Mouse (Mus musculus): ENCODE measurements around the gene Gna15. TPM values are rescaled to one million over a fixed set of nuclear protein-coding genes. Genes with fewer than 3 reads are reported as not detected.

Gene Gna15
- polyA plus RNA-seq, 1 experiment, result 0.16 TPM

GRCm38 (mm10) chr10:81488081-81488480 is 35.9 kb downstream of the Gna15 start:
- Histone ChIP-seq H3K79me2 (ENCODE audit: control insufficient read depth, insufficient read depth) (peaks cover 2% of the 10 kb centered on the region), H3K36me3 (ENCODE audit: control insufficient read depth, insufficient read depth) (peaks cover 61% of the 10 kb centered on the region), H3K27me3 (ENCODE audit: control insufficient read depth, insufficient read depth, insufficient read length) (no peaks in the 10 kb centered on the region), H3K4me3 (ENCODE audit: insufficient read depth, poor library complexity, severe bottlenecking) (no peak overlapping the region), H3K79me3 (ENCODE audit: low read depth) (peaks cover 1% of the 10 kb centered on the region), H3ac (ENCODE audit: control insufficient read depth, insufficient read length, low read depth) (no peak overlapping the region)
- TF ChIP-seq MYOG (IDR thresholded peaks at IDR 0.05; ENCODE audit: control insufficient read depth, extremely low read depth, insufficient read length) (no peak), MAX (IDR thresholded peaks at IDR 0.05) (no peak), FOSL1 (IDR thresholded peaks at IDR 0.05; ENCODE audit: insufficient read depth, low read length, poor library complexity, severe bottlenecking) (no peak), MYOD1 (IDR thresholded peaks at IDR 0.05; ENCODE audit: control insufficient read depth, insufficient read length, low read depth) (no peak), CEBPB (IDR thresholded peaks at IDR 0.05; ENCODE audit: low read depth) (no peak), USF1 (IDR thresholded peaks at IDR 0.05; ENCODE audit: low read depth) (no peak), CTCF (IDR thresholded peaks at IDR 0.05; ENCODE audit: control insufficient read depth, insufficient read depth, insufficient read length) (no peak)

- TF ChIP-seq FOSL1 (IDR thresholded peaks at IDR 0.05; ENCODE audit: insufficient read depth, low read length, poor library complexity, severe bottlenecking), result no peak
- no peak for TF ChIP-seq MAX (IDR thresholded peaks at IDR 0.05)
- TF ChIP-seq MYOD1 (IDR thresholded peaks at IDR 0.05; ENCODE audit: control insufficient read depth, insufficient read length, low read depth), result peak; percentile 26
- Histone ChIP-seq H3K4me3 (ENCODE audit: insufficient read depth, poor library complexity, severe bottlenecking) (no peak overlapping the region), H3K79me2 (ENCODE audit: control insufficient read depth, insufficient read depth) (no peaks in the 10 kb centered on the region)
Observed at GRCm38 (mm10) chr10:81486496-81486895, 37.5 kb downstream of the Gna15 start.

GRCm38 (mm10) chr10:81485479-81486018 is 38.5 kb downstream of the Gna15 start:
- no peak overlapping the region for H3ac ChIP-seq (ENCODE audit: control insufficient read depth, insufficient read length, low read depth)
- peaks cover 39% of the 10 kb centered on the region for H3K36me3 ChIP-seq (ENCODE audit: control insufficient read depth, insufficient read depth)
- no peak overlapping the region for H3K4me3 ChIP-seq (ENCODE audit: insufficient read depth, poor library complexity, severe bottlenecking)
- TF ChIP-seq CTCF (IDR thresholded peaks at IDR 0.05; ENCODE audit: control insufficient read depth, insufficient read depth, insufficient read length), result no peak
- no peak for TF ChIP-seq CEBPB (IDR thresholded peaks at IDR 0.05; ENCODE audit: low read depth)
- no peak for TF ChIP-seq MYOG (IDR thresholded peaks at IDR 0.05; ENCODE audit: control insufficient read depth, extremely low read depth, insufficient read length)
- no peak for TF ChIP-seq USF1 (IDR thresholded peaks at IDR 0.05; ENCODE audit: low read depth)
- no peak for TF ChIP-seq MAX (IDR thresholded peaks at IDR 0.05)
- no peak for TF ChIP-seq MYOD1 (IDR thresholded peaks at IDR 0.05; ENCODE audit: control insufficient read depth, insufficient read length, low read depth)
- no peak for TF ChIP-seq FOSL1 (IDR thresholded peaks at IDR 0.05; ENCODE audit: insufficient read depth, low read length, poor library complexity, severe bottlenecking)
- no peaks in the 10 kb centered on the region for H3K79me3 ChIP-seq (ENCODE audit: low read depth)
- peaks cover 17% of the 10 kb centered on the region for H3K27me3 ChIP-seq (ENCODE audit: control insufficient read depth, insufficient read depth, insufficient read length)
- H3K79me2 ChIP-seq (ENCODE audit: control insufficient read depth, insufficient read depth), result no peaks in the 10 kb centered on the region

More at GRCm38 (mm10) chr10:81486496-81486895, 37.5 kb downstream of the Gna15 start:
- no peaks in the 10 kb centered on the region for H3K79me3 ChIP-seq (ENCODE audit: low read depth)
- H3K27me3 ChIP-seq (ENCODE audit: control insufficient read depth, insufficient read depth, insufficient read length), result peaks cover 9% of the 10 kb centered on the region
- no peak overlapping the region for H3ac ChIP-seq (ENCODE audit: control insufficient read depth, insufficient read length, low read depth)
- H3K36me3 ChIP-seq (ENCODE audit: control insufficient read depth, insufficient read depth), result peaks cover 48% of the 10 kb centered on the region

- TF ChIP-seq CTCF (IDR thresholded peaks at IDR 0.05; ENCODE audit: control insufficient read depth, insufficient read depth, insufficient read length) (no peak), MAX (IDR thresholded peaks at IDR 0.05) (no peak)
- no peak overlapping the region for H3ac ChIP-seq (ENCODE audit: control insufficient read depth, insufficient read length, low read depth)
- peaks cover 34% of the 10 kb centered on the region for H3K36me3 ChIP-seq (ENCODE audit: control insufficient read depth, insufficient read depth)
- H3K4me3 ChIP-seq (ENCODE audit: insufficient read depth, poor library complexity, severe bottlenecking), result no peak overlapping the region
- no peaks in the 10 kb centered on the region for H3K79me3 ChIP-seq (ENCODE audit: low read depth)
- peaks cover 21% of the 10 kb centered on the region for H3K27me3 ChIP-seq (ENCODE audit: control insufficient read depth, insufficient read depth, insufficient read length)
- no peaks in the 10 kb centered on the region for H3K79me2 ChIP-seq (ENCODE audit: control insufficient read depth, insufficient read depth)
Observed at GRCm38 (mm10) chr10:81485060-81485449, 39.0 kb downstream of the Gna15 start.

- TF ChIP-seq MAX (IDR thresholded peaks at IDR 0.05), result no peak
- no peak for TF ChIP-seq FOSL1 (IDR thresholded peaks at IDR 0.05; ENCODE audit: insufficient read depth, low read length, poor library complexity, severe bottlenecking)
- no peak for TF ChIP-seq USF1 (IDR thresholded peaks at IDR 0.05; ENCODE audit: low read depth)
- no peak for TF ChIP-seq MYOG (IDR thresholded peaks at IDR 0.05; ENCODE audit: control insufficient read depth, extremely low read depth, insufficient read length)
- no peak for TF ChIP-seq MYOD1 (IDR thresholded peaks at IDR 0.05; ENCODE audit: control insufficient read depth, insufficient read length, low read depth)
- TF ChIP-seq CEBPB (IDR thresholded peaks at IDR 0.05; ENCODE audit: low read depth), result no peak
- no peak for TF ChIP-seq CTCF (IDR thresholded peaks at IDR 0.05; ENCODE audit: control insufficient read depth, insufficient read depth, insufficient read length)
- H3K4me3 ChIP-seq (ENCODE audit: insufficient read depth, poor library complexity, severe bottlenecking), result no peak overlapping the region
- peaks cover 29% of the 10 kb centered on the region for H3K36me3 ChIP-seq (ENCODE audit: control insufficient read depth, insufficient read depth)
- no peaks in the 10 kb centered on the region for H3K79me3 ChIP-seq (ENCODE audit: low read depth)
- peaks cover 25% of the 10 kb centered on the region for H3K27me3 ChIP-seq (ENCODE audit: control insufficient read depth, insufficient read depth, insufficient read length)
- H3ac ChIP-seq (ENCODE audit: control insufficient read depth, insufficient read length, low read depth), result no peak overlapping the region
- no peaks in the 10 kb centered on the region for H3K79me2 ChIP-seq (ENCODE audit: control insufficient read depth, insufficient read depth)
Observed at GRCm38 (mm10) chr10:81484441-81485059, 39.5 kb downstream of the Gna15 start.

- no peak for TF ChIP-seq MAX (IDR thresholded peaks at IDR 0.05)
- no peak for TF ChIP-seq CEBPB (IDR thresholded peaks at IDR 0.05; ENCODE audit: low read depth)
- no peak for TF ChIP-seq MYOD1 (IDR thresholded peaks at IDR 0.05; ENCODE audit: control insufficient read depth, insufficient read length, low read depth)
- TF ChIP-seq FOSL1 (IDR thresholded peaks at IDR 0.05; ENCODE audit: insufficient read depth, low read length, poor library complexity, severe bottlenecking), result no peak
- TF ChIP-seq CTCF (IDR thresholded peaks at IDR 0.05; ENCODE audit: control insufficient read depth, insufficient read depth, insufficient read length), result no peak
- no peak for TF ChIP-seq USF1 (IDR thresholded peaks at IDR 0.05; ENCODE audit: low read depth)
- TF ChIP-seq MYOG (IDR thresholded peaks at IDR 0.05; ENCODE audit: control insufficient read depth, extremely low read depth, insufficient read length), result no peak
Observed at GRCm38 (mm10) chr10:81483983-81484382, 40.0 kb downstream of the Gna15 start.

More at GRCm38 (mm10) chr10:81483983-81484382, 40.0 kb downstream of the Gna15 start:
- H3K4me3 ChIP-seq (ENCODE audit: insufficient read depth, poor library complexity, severe bottlenecking), result no peak overlapping the region
- H3K36me3 ChIP-seq (ENCODE audit: control insufficient read depth, insufficient read depth), result peaks cover 24% of the 10 kb centered on the region
- H3K79me3 ChIP-seq (ENCODE audit: low read depth), result no peaks in the 10 kb centered on the region
- no peak overlapping the region for H3ac ChIP-seq (ENCODE audit: control insufficient read depth, insufficient read length, low read depth)
- peaks cover 25% of the 10 kb centered on the region for H3K27me3 ChIP-seq (ENCODE audit: control insufficient read depth, insufficient read depth, insufficient read length)
- H3K79me2 ChIP-seq (ENCODE audit: control insufficient read depth, insufficient read depth), result no peaks in the 10 kb centered on the region

Measured in C2C12 (cell line).